Mouse (Mus musculus) layer of hippocampus, adult 9-10 months (tissue): ENCODE measurements around the gene Wsb2.
"Not testable (repeated sequence)": the region's sequence is repeated elsewhere in the genome, so short reads cannot be mapped to it uniquely, and the experiment has no call there.

Experiments
- DNase-seq: peaks from one replicate; pipeline ENCODE4 v3.0.0; 2022; ENCODE audit warnings: low spot score

The Wsb2 gene

GRCm38 (mm10) chr5:117390895-117391294 is 33.8 kb downstream of the Wsb2 start:
- no peak for DNase-seq

GRCm38 (mm10) chr5:117395834-117396233 is 38.7 kb downstream of the Wsb2 start:
- DNase-seq, result no peak

- no peak for DNase-seq
Observed at GRCm38 (mm10) chr5:117396596-117397014, 39.5 kb downstream of the Wsb2 start.

GRCm38 (mm10) chr5:117397371-117397770 is 40.3 kb downstream of the Wsb2 start:
- DNase-seq, result no peak

DNA sequence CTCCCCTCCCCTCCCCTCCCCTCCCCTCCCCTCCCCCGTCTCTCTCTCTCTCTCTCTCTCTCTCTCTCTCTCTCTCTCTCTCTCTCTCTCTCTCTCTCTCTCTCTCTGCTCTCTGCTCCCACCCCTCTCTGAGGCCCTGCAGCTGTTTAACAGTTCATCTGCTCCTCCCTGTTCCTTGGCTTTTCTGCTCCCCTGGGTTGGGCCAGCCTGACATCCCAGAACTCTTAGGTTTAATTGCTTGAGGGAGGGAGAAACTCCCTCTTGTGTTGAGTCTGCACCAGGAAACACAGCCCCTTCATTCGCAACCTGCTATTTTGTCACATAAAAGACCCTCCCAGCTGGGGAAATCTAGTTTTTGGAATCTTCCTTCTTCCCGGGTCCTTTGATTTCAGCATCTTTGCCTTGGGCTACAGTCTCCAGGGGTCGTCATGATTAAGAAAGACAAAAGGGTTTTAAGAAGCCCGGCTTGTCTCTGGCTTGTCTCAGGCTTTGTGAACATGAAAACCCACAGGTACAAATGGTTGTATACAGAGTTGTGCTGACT is 41.0 kb downstream of the Wsb2 start:
- no peak for DNase-seq

DNA sequence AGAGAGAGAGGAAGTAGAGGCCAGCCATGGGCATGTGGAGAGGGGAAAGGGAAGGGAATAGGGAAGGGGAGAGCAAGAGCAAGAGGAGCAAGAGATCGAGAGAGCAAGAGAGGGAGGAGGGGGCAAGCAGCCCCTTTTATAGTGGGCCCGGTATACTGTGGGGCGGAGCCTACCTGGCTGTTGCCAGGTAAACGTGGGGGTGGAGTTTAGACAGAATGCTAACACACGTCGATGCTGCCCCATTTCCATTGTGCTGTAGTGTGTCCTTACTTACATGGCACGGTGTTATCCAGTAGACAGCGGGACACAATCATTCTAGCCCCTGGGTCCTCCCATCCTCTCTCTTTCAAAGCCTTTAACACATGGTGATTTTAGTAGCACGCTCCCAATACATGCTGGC is 42.2 kb downstream of the Wsb2 start:
- DNase-seq, result no peak

- no peak for DNase-seq
Observed at GRCm38 (mm10) chr5:117403609-117404008, 46.5 kb downstream of the Wsb2 start.

DNA sequence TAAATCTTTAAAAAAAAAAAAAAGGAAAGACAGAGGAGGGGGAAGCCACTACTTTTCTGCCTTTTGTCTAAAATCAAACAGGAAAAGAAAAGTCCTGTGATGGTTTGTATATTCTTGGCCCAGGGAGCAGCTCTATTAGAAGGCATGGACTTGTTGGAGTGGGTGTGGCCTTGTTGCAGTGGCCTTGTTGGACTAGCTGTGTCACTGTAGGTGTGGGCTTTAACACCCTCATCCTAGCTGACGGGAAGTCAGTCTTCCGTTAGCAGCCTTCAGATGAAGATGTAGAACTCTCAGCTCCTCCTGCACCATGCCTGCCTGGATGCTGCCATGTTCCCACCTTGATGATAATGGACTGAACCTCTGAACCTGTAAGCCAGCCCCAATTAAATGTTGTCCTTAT is 47.6 kb downstream of the Wsb2 start:
- not testable (repeated sequence) for DNase-seq

GRCm38 (mm10) chr5:117408216-117408615 is 51.1 kb downstream of the Wsb2 start:
- no peak for DNase-seq

- no peak for DNase-seq
Observed at GRCm38 (mm10) chr5:117409369-117409768, 52.3 kb downstream of the Wsb2 start.

DNA sequence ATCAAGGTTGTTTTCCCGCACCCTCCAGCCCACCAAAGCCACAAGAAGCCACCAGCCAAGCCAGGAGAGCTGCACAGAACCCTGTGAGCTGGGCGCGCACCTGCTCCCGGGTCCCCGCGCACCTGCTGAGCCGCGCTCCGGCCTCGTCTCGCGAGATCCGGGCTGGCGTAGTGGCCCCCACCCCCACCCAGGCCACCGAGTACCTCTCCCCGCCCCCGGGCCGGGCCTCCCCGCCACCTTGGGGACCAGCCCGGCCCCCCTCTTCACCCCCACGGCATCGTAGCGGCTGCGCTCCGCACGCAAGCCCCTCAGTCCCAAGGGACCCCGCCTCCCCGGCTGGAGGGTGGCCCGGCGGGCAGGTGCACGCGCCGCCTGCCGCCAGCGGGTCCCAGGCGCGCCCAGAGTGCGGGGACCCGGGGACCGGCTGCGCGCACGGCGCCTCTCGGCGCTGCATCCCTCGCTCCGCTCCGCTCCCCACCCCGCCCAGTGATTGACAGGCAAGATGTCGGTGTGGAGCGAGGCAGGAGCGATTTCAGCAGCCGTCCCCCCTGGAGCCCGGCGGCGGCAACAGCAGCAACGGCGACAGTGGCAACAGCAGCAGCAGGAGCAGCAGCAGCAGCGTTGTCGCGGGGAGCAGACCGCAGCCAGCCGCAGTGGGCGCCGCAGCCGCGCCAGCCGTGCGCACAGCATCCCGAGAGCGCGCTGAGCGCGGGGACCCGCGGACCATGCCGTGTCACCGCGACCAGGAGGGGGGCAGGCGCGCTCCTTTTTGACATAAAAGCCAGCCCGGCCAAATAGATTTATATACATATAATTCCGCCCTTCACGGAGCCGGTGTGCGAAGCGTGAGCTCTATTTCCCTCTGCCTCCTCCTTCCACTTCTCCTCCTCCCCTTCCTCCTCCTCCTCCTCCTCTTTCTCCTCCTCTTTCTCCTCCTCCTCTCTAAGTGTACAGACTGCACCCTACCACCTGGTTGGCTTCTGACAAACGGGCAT is 56.7 kb downstream of the Wsb2 start, which contains the start of gene Ksr2:
Ksr2 (plus strand) TSS at position 494 of the 995 bp plus-strand sequence.
- DNase-seq, result no peak

GRCm38 (mm10) chr5:117414611-117415010 is 57.5 kb downstream of the Wsb2 start:
- DNase-seq, result no peak

GRCm38 (mm10) chr5:117415011-117415912 is 58.2 kb downstream of the Wsb2 start:
- DNase-seq, result no peak

DNA sequence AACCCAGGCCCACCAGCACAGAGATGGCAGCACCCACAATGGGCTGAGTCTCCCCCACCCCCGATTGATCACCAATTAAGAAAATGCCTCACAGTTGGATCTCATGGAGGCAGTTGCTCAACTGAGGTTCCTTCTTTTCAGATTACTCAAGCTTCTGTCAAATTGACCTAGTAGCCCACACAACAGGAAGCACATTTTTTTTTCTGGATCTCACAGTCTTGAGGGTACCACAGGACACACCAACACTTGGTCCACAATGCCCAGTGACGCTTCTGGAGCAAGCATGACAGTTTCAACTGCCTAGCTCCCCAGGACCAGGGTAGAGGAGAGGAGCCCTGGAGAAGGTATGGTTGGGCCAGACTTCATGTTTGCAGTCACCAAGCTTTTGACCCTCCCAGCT is 60.3 kb downstream of the Wsb2 start:
- no peak for DNase-seq
